Mouse (Mus musculus) heart, adult 2 months (tissue): ENCODE measurements at regions not wholly inside any gene's neighbourhood (a gene's known extent, or its start where the extent isn't known, plus 50 kb on each side); places are given as distances from the start of the nearest gene placed in this dataset.

ENCODE experiments used
- DNase-seq, 2 experiments: peaks; one replicate each; pipeline ENCODE4 v3.0.0; 2021
- H3K27ac ChIP-seq: fragments of 200-600 bp; 2 replicates; pipeline ENCODE4 v1.8.1; 2022
- H3K27me3 ChIP-seq: fragments of 200-500 bp; 2 replicates; pipeline ENCODE4 v1.6.1; 2012; ENCODE audit warnings: mild to moderate bottlenecking, low read length, inconsistent platforms, mixed read lengths; ENCODE audit not compliant: control insufficient read depth, insufficient read depth
- H3K36me3 ChIP-seq: fragments of 200-500 bp; 2 replicates; pipeline ENCODE4 v1.6.1; 2012; ENCODE audit warnings: low read length, inconsistent platforms; ENCODE audit not compliant: control insufficient read depth, insufficient read depth
- H3K4me1 ChIP-seq: fragments of 200-500 bp; 2 replicates; pipeline ENCODE4 v1.6.1; 2011; ENCODE audit warnings: low read length; ENCODE audit not compliant: control insufficient read depth, insufficient read depth
- H3K4me3 ChIP-seq: fragments of 200-600 bp; 2 replicates; pipeline ENCODE4 v1.8.1; 2022
- H3K79me2 ChIP-seq: fragments of 200-500 bp; replicated peaks from 2 replicates; pipeline ENCODE4 v1.6.1; 2012; ENCODE audit warnings: mild to moderate bottlenecking, inconsistent platforms, low read length, moderate library complexity, mixed read lengths; ENCODE audit not compliant: control insufficient read depth, insufficient read depth
- H3K9ac ChIP-seq: fragments of 200-500 bp; 2 replicates; pipeline ENCODE4 v1.6.1; 2012; ENCODE audit warnings: low read depth, mild to moderate bottlenecking, control low read depth, inconsistent platforms, low read length, mixed read lengths
- CTCF ChIP-seq: fragments of 200-600 bp; IDR thresholded peaks from 2 replicates; pipeline ENCODE4 v1.8.1; 2022; ENCODE audit warnings: antibody characterized with exemption, mild to moderate bottlenecking, moderate library complexity
- EP300 ChIP-seq: fragments of 200-500 bp; IDR thresholded peaks from 2 replicates; pipeline ENCODE4 v1.6.1; 2011; ENCODE audit warnings: low read depth, low read length, control low read depth; ENCODE audit not compliant: insufficient read depth
- POLR2A ChIP-seq: fragments of 200-500 bp; IDR thresholded peaks from 2 replicates; pipeline ENCODE4 v1.6.1; 2011; ENCODE audit warnings: mild to moderate bottlenecking, low read depth, low read length, control low read depth; ENCODE audit not compliant: insufficient read depth
- WGBS: fragments of 180-500 bp; shearing (Covaris S2); methylation state at CpG from one replicate; pipeline ENCODE4 v1.1.7; 2018; 5-methylcytosine and 5-hydroxymethylcytosine counted together
- intact Hi-C: fragments of 180-260 bp; cut with DNase I; formaldehyde crosslinking; loops from one replicate; pipeline ENCODE4 v1.15.1; 2025

- H3K9ac ChIP-seq = no peak overlapping the region
- WGBS = 58% methylated on average over 1 of the region's 1 CpGs
- H3K36me3 ChIP-seq = no peaks in the 10 kb centered on the region
- no peaks in the 10 kb centered on the region for H3K79me2 ChIP-seq
- no peaks in the 10 kb centered on the region for H3K27me3 ChIP-seq
- no peak overlapping the region for H3K27ac ChIP-seq
- intact Hi-C loops = no loop called here
- DNase-seq = no peak
- H3K4me3 ChIP-seq = no peak overlapping the region
- no peaks in the 10 kb centered on the region for H3K4me1 ChIP-seq
- TF ChIP-seq CTCF (no peak), POLR2A (no peak), EP300 (no peak)
Measured at GRCm38 (mm10) chr10:11648151-11648550, 304.9 kb downstream of the Epm2a start.

- H3K27me3 ChIP-seq = no peaks in the 10 kb centered on the region
Measured at GRCm38 (mm10) chr10:11660056-11660770, 317.0 kb downstream of the Epm2a start.

GRCm38 (mm10) chr10:11661660-11662250 is 318.6 kb downstream of the Epm2a start:
- no peaks in the 10 kb centered on the region for H3K36me3 ChIP-seq
- H3K27me3 ChIP-seq = no peaks in the 10 kb centered on the region
- H3K27ac ChIP-seq = no peak overlapping the region
- no peak overlapping the region for H3K4me3 ChIP-seq
- 25% methylated on average over 5 of the region's 5 CpGs for WGBS
- no peaks in the 10 kb centered on the region for H3K79me2 ChIP-seq
- H3K9ac ChIP-seq = no peak overlapping the region
- H3K4me1 ChIP-seq = no peaks in the 10 kb centered on the region
- TF ChIP-seq EP300 (no peak), POLR2A (no peak), CTCF (no peak)
- intact Hi-C loops = no loop called here
- no peak for DNase-seq

More at GRCm38 (mm10) chr10:11660056-11660770, 317.0 kb downstream of the Epm2a start:
- WGBS = 35% methylated on average over 1 of the region's 1 CpGs
- Histone ChIP-seq H3K9ac (no peak overlapping the region), H3K79me2 (no peaks in the 10 kb centered on the region), H3K4me3 (no peak overlapping the region), H3K4me1 (no peaks in the 10 kb centered on the region), H3K36me3 (no peaks in the 10 kb centered on the region), H3K27ac (no peak overlapping the region)
- TF ChIP-seq CTCF (no peak), EP300 (no peak), POLR2A (no peak)
- intact Hi-C loops = no loop called here
- no peak for DNase-seq

- H3K79me2 ChIP-seq = no peaks in the 10 kb centered on the region
- DNase-seq = no peak
- no peaks in the 10 kb centered on the region for H3K27me3 ChIP-seq
- no peak overlapping the region for H3K9ac ChIP-seq
- H3K36me3 ChIP-seq = no peaks in the 10 kb centered on the region
- no peak overlapping the region for H3K27ac ChIP-seq
- no peak for TF ChIP-seq CTCF
- TF ChIP-seq POLR2A = no peak
- TF ChIP-seq EP300 = no peak
- no peaks in the 10 kb centered on the region for H3K4me1 ChIP-seq
- WGBS = 75% methylated on average over 2 of the region's 2 CpGs
- no peak overlapping the region for H3K4me3 ChIP-seq
- intact Hi-C loops = no loop called here
Measured at GRCm38 (mm10) chr10:11709742-11710141, 366.5 kb downstream of the Epm2a start.

- no peaks in the 10 kb centered on the region for H3K4me1 ChIP-seq
- H3K4me3 ChIP-seq = no peak overlapping the region
- no peak overlapping the region for H3K27ac ChIP-seq
- intact Hi-C loops = no loop called here
- H3K9ac ChIP-seq = no peak overlapping the region
- no peaks in the 10 kb centered on the region for H3K79me2 ChIP-seq
- 78% methylated on average over 7 of the region's 7 CpGs for WGBS
- no peak for TF ChIP-seq CTCF
- no peak for TF ChIP-seq EP300
- TF ChIP-seq POLR2A = no peak
- no peak for DNase-seq
- H3K36me3 ChIP-seq = no peaks in the 10 kb centered on the region
- no peaks in the 10 kb centered on the region for H3K27me3 ChIP-seq
Measured at GRCm38 (mm10) chr10:11724775-11725174, 381.6 kb downstream of the Epm2a start.

GRCm38 (mm10) chr10:11729536-11729935 is 386.3 kb downstream of the Epm2a start:
- no peak for DNase-seq
- intact Hi-C loops = no loop called here
- Histone ChIP-seq H3K9ac (no peak overlapping the region), H3K4me3 (no peak overlapping the region), H3K27me3 (no peaks in the 10 kb centered on the region), H3K4me1 (no peaks in the 10 kb centered on the region), H3K36me3 (no peaks in the 10 kb centered on the region), H3K27ac (no peak overlapping the region), H3K79me2 (no peaks in the 10 kb centered on the region)
- WGBS = 61% methylated on average over 2 of the region's 2 CpGs
- TF ChIP-seq CTCF (no peak), EP300 (no peak), POLR2A (no peak)
